Mouse (Mus musculus): ENCODE results near the gene Cd80. TPM values are rescaled to one million over a fixed set of nuclear protein-coding genes. Genes with fewer than 3 reads are reported as not detected.
A peak's percentile ranks its signal among the peaks of the same experiment; 100 is the strongest.

Gene Cd80
- polyA plus RNA-seq, 1 experiment from 2014 or later: 0.56 TPM

DNA sequence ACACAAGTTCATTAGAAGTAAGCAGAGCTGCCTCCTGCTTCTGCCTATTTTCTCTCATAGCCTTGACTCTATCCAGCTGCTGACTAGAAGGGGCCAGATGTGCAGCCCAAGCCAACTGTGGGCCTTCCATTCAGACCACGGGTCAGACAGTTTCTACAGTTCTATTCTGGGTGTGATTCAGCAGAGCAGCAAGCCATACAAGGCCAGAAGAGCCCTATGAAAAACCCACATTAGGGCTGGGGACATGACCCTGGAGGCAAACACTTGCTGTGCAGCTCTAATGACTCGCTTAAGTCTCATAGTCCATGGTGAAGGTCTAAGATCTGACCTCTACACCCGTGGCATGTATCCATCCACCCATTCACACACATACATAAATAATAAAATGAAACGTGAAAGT, 10.7 kb downstream of the Cd80 start:
- no peaks in the 10 kb centered on the region for H3K27me3 ChIP-seq
- H3K36me3 ChIP-seq: no peaks in the 10 kb centered on the region
- H3K27ac ChIP-seq (replicated peaks): no peak overlapping the region
- no peak overlapping the region for H3K4me3 ChIP-seq
- H3K4me1 ChIP-seq (replicated peaks): no peaks in the 10 kb centered on the region
- H3K9me3 ChIP-seq: no peaks in the 10 kb centered on the region
- WGBS: 86% methylated on average over 4 of the region's 4 CpGs
- ATAC-seq (ENCODE audit: low FRiP score, low read depth): no peak
- no peak overlapping the region for H3K9ac ChIP-seq
- H3K4me2 ChIP-seq: no peak overlapping the region

DNA sequence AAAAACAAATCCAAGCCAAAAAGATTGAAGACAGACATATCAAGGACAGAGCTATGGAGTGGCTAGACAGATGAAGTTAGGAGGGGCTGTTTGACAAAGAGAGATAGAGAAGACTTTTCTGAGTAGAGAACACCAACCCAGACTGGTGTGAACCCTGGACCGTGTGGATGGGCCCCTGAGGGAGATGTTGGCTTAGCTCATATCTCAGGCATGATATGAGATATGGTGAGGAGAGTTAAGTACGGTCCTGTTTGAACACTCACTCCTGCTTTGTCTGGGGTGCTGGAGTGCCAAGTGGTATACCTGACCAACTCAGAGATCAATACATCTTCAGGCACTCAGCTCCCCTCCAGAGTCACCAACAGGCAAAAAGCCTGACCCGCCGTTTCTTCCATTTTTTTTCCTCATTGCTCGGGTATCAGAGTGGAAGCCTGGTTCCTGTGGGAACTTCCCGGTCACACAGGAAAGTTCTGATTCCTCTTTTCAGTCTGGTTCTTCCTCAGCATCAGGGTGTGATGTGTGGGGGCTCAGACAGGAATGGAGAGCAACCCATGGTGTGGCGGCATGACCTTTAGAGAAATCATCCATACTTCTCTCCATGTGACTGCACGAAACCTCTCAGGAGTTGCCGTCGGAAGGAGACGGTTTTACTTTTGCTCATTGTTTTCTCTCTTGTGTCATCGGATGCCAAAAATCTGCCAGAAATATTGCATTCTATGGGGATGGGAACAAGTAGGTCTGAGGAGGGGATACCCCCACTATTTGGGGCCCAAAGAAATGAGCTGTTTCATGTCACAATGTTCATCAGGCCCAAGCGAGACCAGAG, 11.9 kb downstream of the Cd80 start:
- WGBS: 91% methylated on average over 13 of the region's 13 CpGs
- Histone ChIP-seq H3K36me3 (no peaks in the 10 kb centered on the region), H3K4me1 (replicated peaks) (no peaks in the 10 kb centered on the region), H3K4me2 (no peak overlapping the region), H3K4me3 (no peak overlapping the region), H3K9ac (no peak overlapping the region), H3K9me3 (no peaks in the 10 kb centered on the region), H3K27me3 (no peaks in the 10 kb centered on the region), H3K27ac (replicated peaks) (no peak overlapping the region)
- ATAC-seq (ENCODE audit: low FRiP score, low read depth): no peak

DNA sequence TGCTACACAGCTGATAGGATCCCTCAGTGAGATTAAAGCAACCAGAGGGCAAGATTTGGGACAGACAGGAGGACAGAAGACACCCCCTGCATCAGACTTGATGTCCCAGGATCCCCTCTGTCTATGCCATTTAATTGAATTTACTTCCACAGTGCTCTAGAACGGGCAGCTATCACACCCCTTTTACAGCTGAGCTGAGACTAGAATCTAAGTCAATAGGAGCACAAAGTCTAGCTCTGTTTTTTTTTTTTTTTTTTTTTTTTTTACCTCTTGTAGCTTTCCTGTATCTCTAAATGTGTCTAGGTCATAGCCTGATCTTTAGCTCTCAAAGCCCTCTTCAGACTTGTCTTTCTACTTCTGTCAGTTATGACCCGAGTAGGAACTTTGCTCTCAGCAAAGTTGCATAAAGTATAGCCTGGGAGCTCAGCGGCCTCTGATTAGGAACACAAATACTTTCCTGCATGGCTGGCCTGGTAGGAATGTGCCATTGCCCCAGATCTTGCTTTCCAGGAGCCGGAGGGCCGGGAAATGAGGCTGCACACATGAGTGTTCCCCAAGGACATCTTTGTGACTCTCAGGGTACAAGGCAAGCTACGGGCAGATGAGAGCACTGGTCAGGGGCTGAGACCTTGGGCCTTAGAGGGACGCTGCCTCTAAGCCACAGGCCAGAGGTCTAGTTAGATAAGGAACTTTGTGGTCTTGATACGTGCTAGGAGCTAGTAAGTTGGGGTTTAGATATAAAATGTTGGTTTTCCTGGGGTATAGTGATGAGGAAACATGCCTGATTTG, 12.8 kb downstream of the Cd80 start:
- H3K9me3 ChIP-seq: no peaks in the 10 kb centered on the region
- H3K9ac ChIP-seq: no peak overlapping the region
- no peaks in the 10 kb centered on the region for H3K27me3 ChIP-seq
- no peaks in the 10 kb centered on the region for H3K36me3 ChIP-seq
- H3K27ac ChIP-seq (replicated peaks): no peak overlapping the region
- no peak overlapping the region for H3K4me2 ChIP-seq
- no peak for ATAC-seq (ENCODE audit: low FRiP score, low read depth)
- no peak overlapping the region for H3K4me3 ChIP-seq
- 81% methylated on average over 8 of the region's 8 CpGs for WGBS
- no peaks in the 10 kb centered on the region for H3K4me1 ChIP-seq (replicated peaks)

DNA sequence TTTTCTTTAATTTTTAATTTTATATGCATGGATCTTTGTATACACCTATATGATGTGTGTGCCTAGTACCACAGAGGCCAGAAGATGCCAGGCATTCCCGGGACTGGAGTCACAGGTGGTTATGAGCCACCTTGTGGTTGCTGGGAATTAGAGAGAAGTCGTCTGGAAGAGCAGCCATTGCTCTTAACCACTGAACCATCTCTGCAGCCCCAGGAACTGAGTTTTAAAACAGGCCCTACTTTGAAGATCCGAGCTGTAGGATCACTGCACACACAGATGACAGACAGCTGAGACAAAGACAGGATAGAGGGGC, 13.3 kb downstream of the Cd80 start:
- H3K4me1 ChIP-seq (replicated peaks): no peaks in the 10 kb centered on the region
- H3K4me3 ChIP-seq: no peak overlapping the region
- no peaks in the 10 kb centered on the region for H3K9me3 ChIP-seq
- no peak overlapping the region for H3K4me2 ChIP-seq
- 46% methylated on average over 3 of the region's 3 CpGs for WGBS
- no peak overlapping the region for H3K9ac ChIP-seq
- no peak for ATAC-seq (ENCODE audit: low FRiP score, low read depth)
- no peaks in the 10 kb centered on the region for H3K27me3 ChIP-seq
- no peak overlapping the region for H3K27ac ChIP-seq (replicated peaks)
- H3K36me3 ChIP-seq: no peaks in the 10 kb centered on the region

DNA sequence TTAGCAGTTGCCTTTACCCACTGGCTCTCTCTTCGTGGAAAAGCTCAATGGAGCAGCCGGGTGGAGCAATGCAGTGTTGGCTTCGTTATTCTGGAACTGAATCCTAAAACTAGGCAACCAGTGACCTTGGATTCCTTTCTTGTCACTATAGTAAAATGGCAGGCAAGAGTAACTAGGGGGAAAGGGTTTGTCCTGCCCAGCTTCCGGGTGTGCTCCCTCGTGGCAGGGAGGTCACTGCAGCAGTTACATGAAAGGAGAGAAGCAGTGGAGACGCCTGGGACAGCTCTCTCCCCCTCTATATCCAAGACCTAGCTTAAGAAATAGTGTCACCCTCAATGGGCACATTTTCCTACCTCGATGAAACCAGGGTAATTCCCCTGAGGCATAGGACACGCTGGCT, 14.1 kb downstream of the Cd80 start:
- 71% methylated on average over 8 of the region's 8 CpGs for WGBS
- no peak overlapping the region for H3K9ac ChIP-seq
- H3K4me3 ChIP-seq: no peak overlapping the region
- H3K9me3 ChIP-seq: no peaks in the 10 kb centered on the region
- no peak for ATAC-seq (ENCODE audit: low FRiP score, low read depth)
- H3K36me3 ChIP-seq: no peaks in the 10 kb centered on the region
- no peak overlapping the region for H3K27ac ChIP-seq (replicated peaks)
- H3K4me2 ChIP-seq: no peak overlapping the region
- H3K27me3 ChIP-seq: no peaks in the 10 kb centered on the region
- H3K4me1 ChIP-seq (replicated peaks): no peaks in the 10 kb centered on the region

DNA sequence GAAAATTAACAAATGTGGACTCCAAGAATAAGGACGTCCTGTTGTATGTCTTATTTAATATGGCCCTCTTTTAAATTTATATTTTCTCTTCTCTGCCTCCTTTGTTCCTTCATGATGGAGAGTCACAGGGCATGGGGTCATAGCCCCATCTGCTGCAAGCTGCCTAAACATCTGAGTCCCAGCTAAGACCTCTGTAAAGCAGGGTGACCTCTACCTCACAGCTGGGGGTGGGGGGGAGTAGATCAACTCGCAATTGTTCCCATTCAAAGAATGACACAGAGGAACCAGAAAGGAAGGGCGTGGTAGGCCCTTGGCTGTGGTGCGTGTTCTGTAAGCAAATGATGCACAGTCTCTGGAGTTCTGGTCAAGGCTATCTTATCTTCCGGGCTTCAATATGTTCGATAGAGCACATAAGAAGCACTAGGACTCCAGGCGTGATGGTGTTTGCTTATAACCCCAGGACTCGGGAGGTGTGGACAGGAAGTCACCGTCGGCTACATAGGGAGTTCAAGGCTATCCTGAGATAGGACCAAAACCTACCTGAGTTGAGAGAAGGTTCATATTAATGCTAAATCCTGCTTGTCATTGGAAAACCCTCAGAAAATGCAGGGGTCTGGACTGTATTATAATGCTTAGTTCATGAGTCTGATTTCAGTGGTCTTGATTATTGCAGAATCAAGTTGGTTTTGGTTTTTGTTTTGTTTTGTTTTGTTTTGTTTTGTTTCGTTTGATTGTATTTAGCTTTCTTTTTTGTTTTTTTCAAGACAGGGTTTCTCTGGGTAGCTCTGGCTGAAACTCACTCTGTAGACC, 16.5 kb downstream of the Cd80 start:
- ATAC-seq (ENCODE audit: low FRiP score, low read depth): no peak
- Histone ChIP-seq H3K4me3 (no peak overlapping the region), H3K27me3 (no peaks in the 10 kb centered on the region), H3K4me2 (no peak overlapping the region), H3K9ac (no peak overlapping the region), H3K27ac (replicated peaks) (no peak overlapping the region), H3K9me3 (no peaks in the 10 kb centered on the region), H3K4me1 (replicated peaks) (peaks cover 8% of the 10 kb centered on the region), H3K36me3 (no peaks in the 10 kb centered on the region)
- 71% methylated on average over 11 of the region's 11 CpGs for WGBS

DNA sequence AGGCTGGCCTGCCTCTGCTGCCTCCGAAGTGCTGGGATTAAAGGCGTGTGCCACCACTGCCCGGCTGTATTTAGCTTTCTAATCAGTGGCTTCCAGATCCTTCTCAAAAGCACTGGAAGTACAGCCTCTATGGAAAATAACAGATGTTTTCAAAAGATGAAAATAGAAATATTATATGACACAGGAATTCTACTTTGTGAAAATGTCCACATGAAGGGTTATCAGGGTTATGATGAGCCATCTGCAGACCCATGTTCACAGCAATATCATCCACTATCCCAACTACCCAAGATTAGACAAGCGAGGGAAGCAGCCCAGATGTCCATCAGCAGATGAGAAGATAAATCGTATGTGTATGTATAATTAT, 17.1 kb downstream of the Cd80 start:
- WGBS: 92% methylated on average over 5 of the region's 5 CpGs
- Histone ChIP-seq H3K9ac (no peak overlapping the region), H3K36me3 (no peaks in the 10 kb centered on the region), H3K9me3 (no peaks in the 10 kb centered on the region), H3K27ac (replicated peaks) (no peak overlapping the region), H3K27me3 (no peaks in the 10 kb centered on the region), H3K4me1 (replicated peaks) (peaks cover 14% of the 10 kb centered on the region), H3K4me2 (no peak overlapping the region), H3K4me3 (no peak overlapping the region)
- ATAC-seq (ENCODE audit: low FRiP score, low read depth): no peak

DNA sequence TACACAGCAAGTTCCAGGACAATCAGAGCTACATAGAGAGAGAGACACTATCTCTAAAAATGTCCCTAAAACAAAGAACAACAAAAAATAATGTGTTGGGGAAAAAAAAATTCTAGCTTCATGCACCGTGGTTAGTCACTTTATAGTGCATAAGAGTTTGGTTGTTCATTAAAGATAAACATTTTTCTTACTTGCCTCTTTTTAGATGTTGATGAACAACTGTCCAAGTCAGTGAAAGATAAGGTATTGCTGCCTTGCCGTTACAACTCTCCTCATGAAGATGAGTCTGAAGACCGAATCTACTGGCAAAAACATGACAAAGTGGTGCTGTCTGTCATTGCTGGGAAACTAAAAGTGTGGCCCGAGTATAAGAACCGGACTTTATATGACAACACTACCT, 18.3 kb downstream of the Cd80 start:
- Histone ChIP-seq H3K4me1 (replicated peaks) (peaks cover 14% of the 10 kb centered on the region), H3K36me3 (no peaks in the 10 kb centered on the region), H3K9ac (no peak overlapping the region), H3K27me3 (no peaks in the 10 kb centered on the region), H3K4me3 (no peak overlapping the region), H3K27ac (replicated peaks) (no peak overlapping the region), H3K4me2 (no peak overlapping the region), H3K9me3 (no peaks in the 10 kb centered on the region)
- ATAC-seq (ENCODE audit: low FRiP score, low read depth): no peak
- 95% methylated on average over 5 of the region's 5 CpGs for WGBS

DNA sequence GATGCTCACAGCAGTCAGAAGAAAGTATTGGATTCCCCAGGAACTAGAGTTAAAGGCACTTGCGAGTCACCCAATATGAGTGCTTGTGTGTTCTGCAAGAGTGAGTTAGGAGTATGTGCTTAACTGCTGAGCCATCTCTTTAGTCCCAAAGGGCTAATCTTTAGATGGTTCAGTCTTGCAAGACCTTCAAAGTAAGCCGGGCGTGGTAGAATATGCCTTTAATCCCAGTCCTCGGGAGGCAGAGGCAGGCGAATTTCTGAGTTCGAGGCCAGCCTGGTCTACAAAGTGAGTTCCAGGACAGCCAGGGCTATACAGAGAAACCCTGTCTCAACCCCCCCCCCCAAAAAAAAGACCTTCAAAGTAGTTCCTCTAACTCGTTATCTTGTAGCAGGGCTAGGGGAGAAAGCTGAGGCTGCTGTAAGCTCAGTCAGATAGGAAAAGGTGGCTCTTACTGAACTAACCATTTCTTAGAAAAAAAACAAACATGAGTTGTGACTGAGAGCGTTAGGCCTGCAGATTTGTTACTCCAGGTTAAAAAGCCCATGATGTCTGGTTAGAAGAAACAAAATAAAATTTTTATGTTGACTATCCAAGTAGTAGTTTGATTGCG, 19.4 kb downstream of the Cd80 start:
- H3K4me1 ChIP-seq (replicated peaks): peaks cover 14% of the 10 kb centered on the region
- 93% methylated on average over 9 of the region's 9 CpGs for WGBS
- H3K9me3 ChIP-seq: no peaks in the 10 kb centered on the region
- no peaks in the 10 kb centered on the region for H3K36me3 ChIP-seq
- H3K9ac ChIP-seq: no peak overlapping the region
- no peaks in the 10 kb centered on the region for H3K27me3 ChIP-seq
- H3K27ac ChIP-seq (replicated peaks): no peak overlapping the region
- H3K4me2 ChIP-seq: no peak overlapping the region
- H3K4me3 ChIP-seq: no peak overlapping the region
- no peak for ATAC-seq (ENCODE audit: low FRiP score, low read depth)

DNA sequence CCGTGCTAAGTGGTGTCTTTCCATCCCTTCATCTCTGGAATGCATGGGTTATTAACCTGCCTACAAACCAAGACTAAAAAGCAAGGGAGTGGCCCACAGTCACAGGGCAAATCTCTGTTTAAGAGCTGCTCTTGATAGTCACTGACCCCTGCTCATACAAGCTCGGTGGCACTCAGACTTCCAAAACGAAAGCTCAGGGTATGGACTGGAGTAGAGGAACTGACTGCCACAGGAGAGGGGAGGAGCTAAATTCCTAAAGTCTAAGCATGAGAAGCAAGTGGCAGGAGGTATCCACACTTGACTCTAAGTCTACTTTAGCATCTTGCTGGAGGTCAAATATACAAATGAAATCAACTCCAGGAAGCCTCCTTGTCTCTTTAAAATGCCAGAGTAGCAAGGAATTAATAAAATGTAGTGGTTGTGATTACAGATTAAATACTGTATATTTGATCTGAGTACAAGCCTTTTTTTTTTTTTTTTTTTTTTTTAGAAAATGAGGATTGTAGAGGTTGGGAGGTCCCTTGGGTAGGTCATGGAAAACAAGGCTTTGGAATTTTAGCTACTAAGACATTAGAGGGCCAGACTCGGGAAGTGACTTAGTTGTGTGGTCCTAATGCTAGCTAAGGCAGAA, 20.4 kb downstream of the Cd80 start:
- no peaks in the 10 kb centered on the region for H3K9me3 ChIP-seq
- WGBS: 60% methylated on average over 4 of the region's 4 CpGs
- H3K27me3 ChIP-seq: no peaks in the 10 kb centered on the region
- peak overlapping the region; percentile 41; the same call in 1 of the 2 replicates for H3K4me3 ChIP-seq
- H3K4me2 ChIP-seq: peak overlapping the region; percentile 82
- ATAC-seq (ENCODE audit: low FRiP score, low read depth): no peak
- H3K27ac ChIP-seq (replicated peaks): no peak overlapping the region
- no peak overlapping the region for H3K9ac ChIP-seq
- peaks cover 14% of the 10 kb centered on the region for H3K4me1 ChIP-seq (replicated peaks)
- no peaks in the 10 kb centered on the region for H3K36me3 ChIP-seq

DNA sequence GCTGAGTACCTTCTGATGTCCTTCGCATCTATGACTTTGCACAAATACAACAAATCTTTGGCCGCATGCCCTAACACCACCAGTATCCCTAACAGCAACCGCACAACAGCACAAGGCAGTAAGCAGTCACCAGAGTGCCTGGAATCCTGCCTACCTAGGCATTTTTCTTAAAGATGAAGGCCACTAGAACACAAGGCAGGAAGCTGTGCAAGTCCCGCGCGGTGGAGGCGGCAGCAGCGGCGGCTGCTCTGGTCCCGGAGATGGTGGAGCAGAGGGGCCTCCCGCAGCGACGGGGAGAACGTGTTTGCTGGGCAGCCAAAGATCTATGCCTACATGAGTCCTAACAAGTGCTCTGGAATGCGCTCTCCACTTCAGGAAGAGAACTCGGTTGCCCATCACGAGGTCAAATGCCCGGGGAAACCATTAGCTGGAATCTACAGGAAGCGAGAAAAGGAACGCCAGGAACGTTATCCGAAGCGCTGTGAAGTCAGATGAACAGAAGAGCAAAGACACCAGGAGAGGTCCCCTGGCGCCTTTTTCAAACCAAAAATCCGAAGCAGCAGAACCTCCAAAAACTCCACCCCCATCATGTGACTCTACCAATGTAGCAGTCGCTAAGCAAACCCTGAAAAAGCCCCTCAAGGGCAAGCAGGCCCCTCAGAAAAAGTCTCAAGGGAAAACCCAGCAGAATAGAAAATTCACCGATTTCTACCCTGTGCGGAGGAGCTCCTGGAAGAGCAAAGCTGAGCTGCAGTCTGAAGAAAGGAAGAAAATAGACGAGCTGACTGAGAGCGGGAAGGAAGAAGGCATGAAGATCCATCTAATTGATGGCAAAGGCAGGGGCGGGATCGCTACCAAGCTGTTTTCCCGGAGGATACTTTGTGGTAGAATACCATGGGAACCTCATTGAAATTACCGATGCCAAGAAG, 21.2 kb downstream of the Cd80 start:
- peak; percentile 65 for ATAC-seq (ENCODE audit: low FRiP score, low read depth)
- WGBS: 5% methylated on average over 34 of the region's 34 CpGs
- H3K9me3 ChIP-seq: no peaks in the 10 kb centered on the region
- H3K9ac ChIP-seq: peak overlapping the region; percentile 35
- H3K4me3 ChIP-seq: peak overlapping the region; percentile 41
- peak overlapping the region; percentile 59 for H3K27ac ChIP-seq (replicated peaks)
- peak overlapping the region; percentile 82 for H3K4me2 ChIP-seq
- H3K27me3 ChIP-seq: no peaks in the 10 kb centered on the region
- no peaks in the 10 kb centered on the region for H3K36me3 ChIP-seq
- H3K4me1 ChIP-seq (replicated peaks): peaks cover 14% of the 10 kb centered on the region
